Mouse (Mus musculus) ES-E14 (cell line): Measurements from ENCODE around the gene Ccdc173.

Experiments
- CHD2 ChIP-seq: IDR thresholded peaks from 2 replicates; pipeline ENCODE4 v1.6.1; 2014; ENCODE audit warnings: mild to moderate bottlenecking, low read depth, low read length, inconsistent platforms
- ZC3H11A ChIP-seq: IDR thresholded peaks from 2 replicates; pipeline ENCODE4 v1.6.1; 2012; ENCODE audit warnings: low read depth, mild to moderate bottlenecking, inconsistent platforms, low read length, borderline replicate concordance
- ZNF384 ChIP-seq: IDR thresholded peaks from 2 replicates; pipeline ENCODE4 v1.6.1; 2012; ENCODE audit warnings: low read depth, low read length, inconsistent platforms

GRCm38 (mm10) chr2:69789429-69790069 lies at the start of gene Ccdc173, which contains the start of gene Phospho2:
- TF ChIP-seq ZC3H11A (no peak), ZNF384 (no peak), CHD2 (no peak)
